Mouse (Mus musculus) midbrain, embryonic 11.5 days (tissue): Measurements from ENCODE around the gene Fut9. TPM values are rescaled to one million over a fixed set of nuclear protein-coding genes. Genes with fewer than 3 reads are reported as not detected.
A peak's percentile ranks its signal among the peaks of the same experiment; 100 is the strongest.

Experiments
- ATAC-seq: fragments of 200-750 bp; cut with Nextera tagmentation; 2 replicates; pipeline ENCODE4 v1.8.0; 2017; ENCODE audit warnings: moderate TSS enrichment, moderate library complexity; ENCODE audit not compliant: low FRiP score
- DNase-seq: peaks from one replicate; pipeline ENCODE4 v3.0.0; 2015; ENCODE audit warnings: low spot score; ENCODE audit errors: missing footprints
- H3K27ac ChIP-seq: fragments of 300-500 bp; sonication (generic); 2 replicates; pipeline ENCODE4 v1.5.1; 2014; ENCODE audit warnings: low read depth, low read length
- H3K27me3 ChIP-seq: fragments of 300-500 bp; sonication (generic); 2 replicates; pipeline ENCODE4 v1.6.1; 2014; ENCODE audit warnings: mild to moderate bottlenecking, low read length, moderate library complexity, mixed read lengths; ENCODE audit not compliant: control insufficient read depth, insufficient read depth
- H3K36me3 ChIP-seq: fragments of 300-500 bp; sonication (generic); 2 replicates; pipeline ENCODE4 v1.6.1; 2014; ENCODE audit warnings: mild to moderate bottlenecking, low read length, moderate library complexity, mixed read lengths; ENCODE audit not compliant: control insufficient read depth, insufficient read depth
- H3K4me1 ChIP-seq: fragments of 300-500 bp; sonication (generic); 2 replicates; pipeline ENCODE4 v1.6.1; 2014; ENCODE audit warnings: low read length; ENCODE audit not compliant: control insufficient read depth, insufficient read depth
- H3K4me2 ChIP-seq: fragments of 300-500 bp; sonication (generic); 2 replicates; pipeline ENCODE4 v1.6.1; 2014; ENCODE audit warnings: mild to moderate bottlenecking, moderate library complexity
- H3K4me3 ChIP-seq: fragments of 300-500 bp; sonication (generic); 2 replicates; pipeline ENCODE4 v1.5.1; 2014; ENCODE audit warnings: low read depth, low read length
- H3K9ac ChIP-seq: fragments of 300-500 bp; sonication (generic); 2 replicates; pipeline ENCODE4 v1.6.1; 2014; ENCODE audit warnings: low read length
- H3K9me3 ChIP-seq: fragments of 300-500 bp; sonication (generic); 2 replicates; pipeline ENCODE4 v1.6.1; 2016; ENCODE audit warnings: low read length; ENCODE audit not compliant: control insufficient read depth
- WGBS: fragments of 180-500 bp; shearing (Covaris S2); extraction: QIAGEN DNeasy Blood & Tissue Kit; methylation state at CpG from one replicate; pipeline ENCODE4 v1.1.7; 2014; 5-methylcytosine and 5-hydroxymethylcytosine counted together
- polyA plus RNA-seq: library from polyadenylated mRNA; unstranded; fragments of >200 nt; fragmentation: Nextera tagmentation; extraction: Ambion mirVana; gene quantifications from 2 replicates; pipeline ENCODE4 v1.2.1, GENCODE M21; 2014

Gene Fut9
- polyA plus RNA-seq, 1 experiment from 2014 or later, result 3.3 TPM

GRCm38 (mm10) chr4:25628113-25628512 lies 171.9 kb downstream of the Fut9 start:
- no peak overlapping the region for H3K4me3 ChIP-seq
- H3K9ac ChIP-seq, result no peak overlapping the region
- no peaks in the 10 kb centered on the region for H3K36me3 ChIP-seq
- H3K4me2 ChIP-seq, result no peak overlapping the region
- H3K27me3 ChIP-seq, result no peaks in the 10 kb centered on the region
- H3K4me1 ChIP-seq, result peaks cover 2% of the 10 kb centered on the region; the same call in 1 of the 2 replicates
- WGBS, result 67% methylated on average over 5 of the region's 5 CpGs
- no peaks in the 10 kb centered on the region for H3K9me3 ChIP-seq
- H3K27ac ChIP-seq, result no peak overlapping the region
- DNase-seq (no peak), ATAC-seq (peak; percentile 35; the same call in 1 of the 2 replicates)

GRCm38 (mm10) chr4:25627467-25627866 lies 172.6 kb downstream of the Fut9 start:
- 86% methylated on average over 9 of the region's 9 CpGs for WGBS
- Histone ChIP-seq H3K4me3 (no peak overlapping the region), H3K36me3 (no peaks in the 10 kb centered on the region), H3K4me1 (peaks cover 2% of the 10 kb centered on the region; the same call in 1 of the 2 replicates), H3K9ac (no peak overlapping the region), H3K4me2 (no peak overlapping the region), H3K27ac (no peak overlapping the region), H3K9me3 (no peaks in the 10 kb centered on the region), H3K27me3 (no peaks in the 10 kb centered on the region)
- DNase-seq, result no peak
- peak; percentile 83 for ATAC-seq

- Histone ChIP-seq H3K4me2 (no peak overlapping the region), H3K27me3 (no peaks in the 10 kb centered on the region), H3K36me3 (no peaks in the 10 kb centered on the region), H3K4me3 (no peak overlapping the region), H3K9ac (no peak overlapping the region), H3K27ac (no peak overlapping the region), H3K4me1 (peaks cover 2% of the 10 kb centered on the region; the same call in 1 of the 2 replicates), H3K9me3 (no peaks in the 10 kb centered on the region)
- ATAC-seq (0 out of 2 replicates have a peak, but pooled peaks have one; percentile 49), DNase-seq (no peak)
- WGBS, result 40% methylated on average over 1 of the region's 1 CpGs
Observed at GRCm38 (mm10) chr4:25627039-25627438, 173.0 kb downstream of the Fut9 start.

GRCm38 (mm10) chr4:25623176-25623575 lies 176.9 kb downstream of the Fut9 start:
- H3K27ac ChIP-seq, result no peak overlapping the region
- 87% methylated on average over 2 of the region's 2 CpGs for WGBS
- ATAC-seq, result no peak

GRCm38 (mm10) chr4:25617301-25617700 lies 182.7 kb downstream of the Fut9 start:
- Histone ChIP-seq H3K4me1 (no peaks in the 10 kb centered on the region), H3K9ac (no peak overlapping the region), H3K27ac (no peak overlapping the region), H3K36me3 (no peaks in the 10 kb centered on the region), H3K4me2 (no peak overlapping the region), H3K27me3 (no peaks in the 10 kb centered on the region), H3K4me3 (no peak overlapping the region), H3K9me3 (no peaks in the 10 kb centered on the region)
- DNase-seq, result no peak
- WGBS, result 91% methylated on average over 4 of the region's 4 CpGs
- ATAC-seq, result no peak

More at GRCm38 (mm10) chr4:25623176-25623575, 176.9 kb downstream of the Fut9 start:
- H3K9me3 ChIP-seq, result no peaks in the 10 kb centered on the region
- no peak overlapping the region for H3K4me3 ChIP-seq
- no peak for DNase-seq
- no peaks in the 10 kb centered on the region for H3K27me3 ChIP-seq
- H3K4me2 ChIP-seq, result no peak overlapping the region
- no peak overlapping the region for H3K9ac ChIP-seq
- peaks cover 2% of the 10 kb centered on the region; the same call in 1 of the 2 replicates for H3K4me1 ChIP-seq
- H3K36me3 ChIP-seq, result no peaks in the 10 kb centered on the region

- ATAC-seq (no peak), DNase-seq (no peak)
- no peak overlapping the region for H3K4me3 ChIP-seq
- H3K4me1 ChIP-seq, result no peaks in the 10 kb centered on the region
- no peak overlapping the region for H3K9ac ChIP-seq
- no peak overlapping the region for H3K27ac ChIP-seq
- no peak overlapping the region for H3K4me2 ChIP-seq
- 94% methylated on average over 5 of the region's 5 CpGs for WGBS
- H3K27me3 ChIP-seq, result no peaks in the 10 kb centered on the region
- no peaks in the 10 kb centered on the region for H3K9me3 ChIP-seq
- no peaks in the 10 kb centered on the region for H3K36me3 ChIP-seq
Observed at GRCm38 (mm10) chr4:25613426-25613825, 186.6 kb downstream of the Fut9 start.

- WGBS, result 77% methylated on average over 2 of the region's 2 CpGs
- H3K36me3 ChIP-seq, result no peaks in the 10 kb centered on the region
Observed at GRCm38 (mm10) chr4:25610481-25610880, 189.6 kb downstream of the Fut9 start.

GRCm38 (mm10) chr4:25593218-25593617 lies 206.8 kb downstream of the Fut9 start:
- H3K27ac ChIP-seq, result no peak overlapping the region
- no peaks in the 10 kb centered on the region for H3K9me3 ChIP-seq
- H3K4me1 ChIP-seq, result no peaks in the 10 kb centered on the region
- no peak overlapping the region for H3K9ac ChIP-seq
- DNase-seq, result no peak
- no peak overlapping the region for H3K4me2 ChIP-seq
- no peak for ATAC-seq
- no peaks in the 10 kb centered on the region for H3K27me3 ChIP-seq
- no peaks in the 10 kb centered on the region for H3K36me3 ChIP-seq
- WGBS, result 74% methylated on average over 4 of the region's 4 CpGs
- H3K4me3 ChIP-seq, result no peak overlapping the region

More at GRCm38 (mm10) chr4:25610481-25610880, 189.6 kb downstream of the Fut9 start:
- DNase-seq (no peak), ATAC-seq (no peak)
- Histone ChIP-seq H3K4me1 (no peaks in the 10 kb centered on the region), H3K4me3 (no peak overlapping the region), H3K9me3 (no peaks in the 10 kb centered on the region), H3K9ac (no peak overlapping the region), H3K27ac (no peak overlapping the region), H3K4me2 (no peak overlapping the region), H3K27me3 (no peaks in the 10 kb centered on the region)
